Mouse (Mus musculus) liver, embryonic 14.5 days (tissue): ENCODE data around the gene Cdkl1.

Experiments used
- CTCF ChIP-seq: IDR thresholded peaks from 2 replicates; pipeline ENCODE4 v1.5.1; 2016; ENCODE audit warnings: antibody characterized with exemption, low read depth, control low read depth
- EP300 ChIP-seq: IDR thresholded peaks from 2 replicates; pipeline ENCODE4 v1.6.1; 2016; ENCODE audit warnings: antibody characterized with exemption, low read depth

- TF ChIP-seq EP300 (no peak), CTCF (no peak)
These were observed 67.7 kb downstream of the Cdkl1 start for GRCm38 (mm10) chr12:69723376-69723775.
